ENCODE assay signal across 10 mouse cellular contexts in genomic region chr11:35601652-35602240, GRCm38 (mm10).
DNase-seq lines count a peak whose midpoint lies in the region; ATAC-seq and TF ChIP-seq lines count a peak whose summit lies in the region.
"Had no signal": no experiment of that assay in that cellular context is flagged by ENCODE, and none has a peak within 500 bp of the region (broad histone marks: within the 10 kb centered on the region; RNA-seq: fewer than 3 reads in every experiment).

No protein-coding gene starts in this region.

- H3K9me3 ChIP-seq in lung, embryonic 14.5 days (ENCODE audit: low read depth, low read length): no peaks in the 10 kb centered on the region
- H3K9me3 ChIP-seq in hindbrain, embryonic 12.5 days (replicated peaks): no peaks in the 10 kb centered on the region
- H3K9me3 ChIP-seq in stomach, embryonic 14.5 days (ENCODE audit: control insufficient read depth, low read depth, low read length): no peaks in the 10 kb centered on the region

- no peaks in the 10 kb centered on the region for H3K36me3 ChIP-seq in lung, embryonic 14.5 days (ENCODE audit: insufficient read depth)
- no peaks in the 10 kb centered on the region for H3K36me3 ChIP-seq in hindbrain, embryonic 12.5 days
- H3K36me3 ChIP-seq in stomach, embryonic 14.5 days (ENCODE audit: control insufficient read depth, insufficient read depth, low read length): no peaks in the 10 kb centered on the region

- 54% methylated on average over 10 of the region's 10 CpGs for WGBS in lung, embryonic 14.5 days
- WGBS in hindbrain, embryonic 12.5 days: 62% methylated on average over 10 of the region's 10 CpGs
- 32% methylated on average over 10 of the region's 10 CpGs for WGBS in stomach, embryonic 14.5 days

- H3K27me3 ChIP-seq in lung, embryonic 14.5 days (ENCODE audit: insufficient read depth, low read length): no peaks in the 10 kb centered on the region
- H3K27me3 ChIP-seq in hindbrain, embryonic 12.5 days: no peaks in the 10 kb centered on the region
- H3K27me3 ChIP-seq in stomach, embryonic 14.5 days (ENCODE audit: control insufficient read depth, insufficient read depth, low read length): no peaks in the 10 kb centered on the region

- H3K4me1 ChIP-seq in lung, embryonic 14.5 days (ENCODE audit: insufficient read depth): no peaks in the 10 kb centered on the region
- peaks cover 57% of the 10 kb centered on the region for H3K4me1 ChIP-seq in hindbrain, embryonic 12.5 days
- peaks cover 23% of the 10 kb centered on the region for H3K4me1 ChIP-seq in stomach, embryonic 14.5 days (ENCODE audit: control insufficient read depth, insufficient read depth, low read length)

- no peak overlapping the region for H3K4me3 ChIP-seq in lung, embryonic 14.5 days (ENCODE audit: low read depth, low read length)
- H3K4me3 ChIP-seq in hindbrain, embryonic 12.5 days: no peak overlapping the region
- H3K4me3 ChIP-seq in stomach, embryonic 14.5 days (ENCODE audit: low read depth, low read length): no peak overlapping the region

- no peak overlapping the region for H3K9ac ChIP-seq in lung, embryonic 14.5 days
- no peak overlapping the region for H3K9ac ChIP-seq in hindbrain, embryonic 12.5 days
- H3K9ac ChIP-seq in stomach, embryonic 14.5 days (replicated peaks; ENCODE audit: low read depth, low read length): no peak overlapping the region

- peak; percentile 71; the same call in 1 of the 2 replicates for ATAC-seq in lung, embryonic 14.5 days (ENCODE audit: insufficient read depth)
- peak; percentile 36; the same call in 1 of the 2 replicates for ATAC-seq in hindbrain, embryonic 12.5 days (ENCODE audit: low FRiP score)
- ATAC-seq in stomach, embryonic 14.5 days (ENCODE audit: insufficient number of reproducible peaks, insufficient read depth, low FRiP score, low read depth): peak; percentile 56; the same call in 1 of the 2 replicates

- peak; percentile 60 to 70 for DNase-seq in adrenal gland, adult (ENCODE audit: inconsistent age in 2 of 2, low spot score in 1 of 2)
- DNase-seq in adrenal gland, adult 18-20 months (ENCODE audit: low spot score in 2 of 2): no peak
- peak; percentile 39 for DNase-seq in lung, embryonic 14.5 days
- DNase-seq in lung, postnatal 4 days: no peak
- DNase-seq in thymus, postnatal 25 days: no peak
- DNase-seq in c-Kit-positive CD71-positive TER-119-positive erythroid progenitor cells, embryonic 14.5 days (ENCODE audit: low spot score): no peak
- DNase-seq: gastrocnemius, postnatal 10 days; right cerebral cortex, postnatal 4 days had no signal

- no peak for TF ChIP-seq CTCF in lung, embryonic 14.5 days (IDR thresholded peaks at IDR 0.05; ENCODE audit: low read depth)

- H3K27ac ChIP-seq in lung, embryonic 14.5 days (ENCODE audit: low read depth): no peak overlapping the region
- H3K27ac ChIP-seq in hindbrain, embryonic 12.5 days: peak overlapping the region; percentile 60
- H3K27ac ChIP-seq in stomach, embryonic 14.5 days (ENCODE audit: low read length): peak overlapping the region; percentile 67; the same call in 1 of the 2 replicates

- H3K4me2 ChIP-seq in lung, embryonic 14.5 days: no peak overlapping the region
- no peak overlapping the region for H3K4me2 ChIP-seq in hindbrain, embryonic 12.5 days (replicated peaks)
- no peak overlapping the region for H3K4me2 ChIP-seq in stomach, embryonic 14.5 days (replicated peaks; ENCODE audit: low read depth, low read length)

Comparison
In these comparisons a context has a peak if more than half of its experiments do, and no peak if none do; other contexts are left out.
1. DNase-seq: peak in adrenal gland, adult (2 of 2) and lung, embryonic 14.5 days (single experiment); none in adrenal gland, adult 18-20 months (0 of 2), lung, postnatal 4 days (0 of 2), thymus, postnatal 25 days (single experiment) and c-Kit-positive CD71-positive TER-119-positive erythroid progenitor cells, embryonic 14.5 days (single experiment).
2. Peak in every context shown above with its lines, with median percentiles within 50 percentile points of each other: ATAC-seq.